Mouse (Mus musculus) thymus, postnatal 14 days (tissue): ENCODE results near the gene Ptpro.
"Not testable (repeated sequence)": the region's sequence is repeated elsewhere in the genome, so short reads cannot be mapped to it uniquely, and the experiment has no call there.

Experiments used
- DNase-seq: peaks from one replicate; pipeline ENCODE4 v3.0.0; 2021

Ptpro gene

DNA sequence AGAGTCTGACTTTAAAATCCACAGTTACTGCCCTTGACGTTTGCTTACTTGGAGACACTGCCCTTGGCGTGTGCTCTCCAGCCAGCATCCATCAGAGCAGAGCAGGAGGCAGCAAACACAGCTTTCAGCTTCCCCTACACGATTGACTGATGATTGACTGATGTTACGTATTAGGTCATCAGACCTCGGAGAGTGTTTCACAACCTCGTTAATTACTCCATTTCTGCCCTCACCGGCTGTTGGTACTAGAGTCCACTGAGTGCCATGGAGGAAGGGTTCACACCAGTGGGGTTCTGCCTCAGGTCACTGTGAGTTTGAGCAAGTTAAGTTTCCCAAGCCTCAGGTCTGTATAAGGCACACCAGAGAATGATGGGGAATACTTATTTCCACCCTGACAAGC lies 143.0 kb downstream of the Ptpro start:
- no peak for DNase-seq

DNA sequence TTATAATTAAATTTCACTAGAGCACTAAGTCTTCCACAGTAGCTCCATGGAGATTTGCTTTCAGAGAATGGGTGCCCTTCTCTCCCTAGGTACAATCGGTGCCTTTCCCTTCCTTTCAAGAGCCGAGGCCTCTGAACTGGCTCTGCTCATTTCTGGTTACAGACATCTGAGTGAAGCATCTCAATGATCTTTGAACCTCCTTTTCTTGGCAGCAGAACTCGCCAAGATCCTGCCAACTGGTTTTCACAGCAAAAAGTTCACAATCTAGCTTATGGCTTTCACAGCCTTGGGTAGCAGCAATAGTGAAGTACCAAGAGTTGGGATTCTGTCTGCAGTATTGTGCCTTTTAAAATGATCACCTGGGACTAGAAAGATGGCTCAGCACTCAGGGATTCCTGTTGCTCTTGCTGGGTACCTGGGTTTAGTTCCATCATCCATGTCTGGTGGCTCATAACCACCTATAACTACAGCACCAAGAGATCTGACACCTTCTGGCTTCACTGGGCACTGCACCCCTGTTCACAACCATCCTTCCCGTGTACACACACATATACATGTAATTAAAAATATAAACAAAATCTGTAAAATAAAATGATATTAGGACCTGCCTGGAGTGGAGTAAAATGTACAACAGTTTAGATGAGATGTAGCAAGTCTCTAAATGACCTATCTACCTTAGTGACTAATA lies 144.1 kb downstream of the Ptpro start:
- DNase-seq, result no peak

DNA sequence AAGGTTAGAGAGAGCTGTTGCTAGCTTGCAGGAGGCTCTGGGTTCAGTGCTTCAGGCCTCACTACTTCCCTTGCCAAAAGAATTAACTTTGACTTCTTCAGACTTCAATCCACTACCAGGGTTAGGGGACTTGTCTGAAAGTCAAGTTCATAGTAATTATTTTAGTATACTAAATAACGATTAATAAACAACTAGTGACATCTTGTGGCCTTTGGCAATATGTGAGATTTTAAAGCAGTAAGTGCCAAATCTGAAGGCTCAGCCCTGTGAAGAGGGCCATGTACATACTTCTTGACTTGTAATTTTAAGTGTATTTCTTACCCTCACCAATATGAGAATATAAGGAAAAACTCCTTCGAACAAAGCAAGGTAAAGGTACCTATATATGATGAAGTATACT lies 145.2 kb downstream of the Ptpro start:
- no peak for DNase-seq

DNA sequence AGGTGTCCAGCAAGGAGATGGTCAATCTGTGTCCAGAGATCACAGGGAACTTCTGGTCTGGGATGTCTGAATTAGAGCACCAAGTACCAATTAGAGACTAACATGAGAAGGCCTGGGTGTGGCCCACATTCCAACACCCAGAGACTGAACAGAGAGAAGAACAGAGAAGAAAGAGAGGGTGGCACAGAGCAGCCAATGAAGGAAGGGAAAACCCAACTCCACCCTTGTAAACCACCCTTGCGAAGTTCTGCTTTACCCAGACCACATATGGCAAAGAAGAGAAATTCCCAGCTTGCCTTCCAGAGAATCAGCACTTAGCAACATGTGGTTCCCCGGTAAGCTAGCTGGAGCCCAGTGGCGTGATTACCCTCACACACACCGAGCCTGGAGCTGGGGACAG lies 152.1 kb downstream of the Ptpro start:
- no peak for DNase-seq

DNA sequence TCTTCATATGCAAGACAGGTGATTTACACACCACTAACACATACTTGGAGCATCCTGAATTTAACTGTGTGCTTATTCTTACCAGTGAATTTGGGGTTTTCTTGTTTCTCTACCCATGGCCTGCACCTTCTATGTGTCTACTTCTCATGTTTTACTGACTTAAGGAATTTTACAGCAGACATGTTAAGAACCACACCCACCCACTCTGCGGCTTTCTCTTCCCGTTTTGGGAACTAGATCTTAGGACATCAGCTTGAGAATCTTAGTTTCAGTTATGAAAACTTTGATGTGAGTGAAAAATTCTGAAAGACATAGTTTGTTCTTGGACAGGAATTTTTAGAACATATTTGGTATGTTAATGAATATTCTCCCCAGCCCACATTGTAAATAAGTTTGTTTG lies 153.6 kb downstream of the Ptpro start:
- DNase-seq, result no peak

DNA sequence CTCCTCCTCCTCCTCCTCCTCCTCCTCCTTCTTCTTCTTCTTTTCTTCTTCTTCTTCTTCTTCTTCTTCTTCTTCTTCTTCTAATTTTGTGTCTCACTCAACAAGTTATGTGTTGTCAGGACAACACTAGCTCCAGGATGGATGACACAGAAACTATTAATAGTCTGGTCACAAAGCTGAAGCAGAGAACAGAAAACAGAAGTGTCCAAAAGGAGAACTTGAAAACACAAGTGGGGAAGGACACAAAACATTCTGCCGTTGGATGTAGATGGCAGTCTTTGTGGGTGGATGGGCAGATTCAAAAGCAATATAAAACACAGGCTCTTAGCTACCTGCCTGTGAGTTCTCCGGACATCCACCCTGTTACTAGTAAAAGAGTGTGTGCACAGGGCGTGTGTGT lies 158.4 kb downstream of the Ptpro start:
- DNase-seq, result no peak

DNA sequence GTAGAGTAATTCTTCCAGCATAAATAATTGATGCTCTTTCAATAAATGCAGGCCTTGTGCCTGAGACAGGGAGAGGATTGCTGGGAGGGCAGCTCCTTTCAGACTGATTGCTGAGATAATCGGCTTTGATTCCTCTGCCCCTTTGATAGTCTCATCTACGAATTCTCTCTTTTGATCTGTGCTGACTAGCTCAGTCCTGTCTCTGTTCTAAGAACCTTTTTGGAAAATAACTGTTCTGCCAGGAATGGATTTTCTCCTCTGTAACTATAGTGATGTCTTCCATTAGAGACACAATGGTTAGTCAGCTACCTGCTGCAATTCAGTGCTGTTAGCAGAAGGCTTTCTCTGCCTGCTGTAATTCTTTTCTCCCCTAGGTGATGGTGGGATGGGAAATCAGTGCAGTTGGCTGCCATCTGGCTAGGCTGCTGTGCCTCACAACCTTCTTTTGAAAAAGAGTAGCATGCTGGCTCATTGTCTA lies 159.8 kb downstream of the Ptpro start:
- DNase-seq, result no peak

DNA sequence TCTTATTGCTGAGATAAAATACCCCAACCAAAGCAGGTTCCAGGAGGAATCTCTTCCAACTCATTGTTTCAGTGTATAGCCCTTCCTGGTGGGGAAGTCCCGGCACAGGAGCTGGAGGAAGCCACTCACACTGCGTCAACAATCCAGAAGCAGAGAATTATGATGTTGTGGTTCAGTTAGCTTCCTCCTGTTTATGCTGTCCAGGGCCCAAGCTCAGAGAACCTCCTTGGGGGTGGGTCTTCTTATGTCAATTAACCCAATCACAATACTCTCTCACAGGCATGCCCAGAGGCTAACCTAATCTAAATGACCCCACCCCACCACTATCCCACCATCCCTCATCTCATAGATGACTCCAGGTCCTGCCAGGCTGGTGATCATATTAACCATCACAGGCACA lies 160.9 kb downstream of the Ptpro start:
- DNase-seq, result no peak

DNA sequence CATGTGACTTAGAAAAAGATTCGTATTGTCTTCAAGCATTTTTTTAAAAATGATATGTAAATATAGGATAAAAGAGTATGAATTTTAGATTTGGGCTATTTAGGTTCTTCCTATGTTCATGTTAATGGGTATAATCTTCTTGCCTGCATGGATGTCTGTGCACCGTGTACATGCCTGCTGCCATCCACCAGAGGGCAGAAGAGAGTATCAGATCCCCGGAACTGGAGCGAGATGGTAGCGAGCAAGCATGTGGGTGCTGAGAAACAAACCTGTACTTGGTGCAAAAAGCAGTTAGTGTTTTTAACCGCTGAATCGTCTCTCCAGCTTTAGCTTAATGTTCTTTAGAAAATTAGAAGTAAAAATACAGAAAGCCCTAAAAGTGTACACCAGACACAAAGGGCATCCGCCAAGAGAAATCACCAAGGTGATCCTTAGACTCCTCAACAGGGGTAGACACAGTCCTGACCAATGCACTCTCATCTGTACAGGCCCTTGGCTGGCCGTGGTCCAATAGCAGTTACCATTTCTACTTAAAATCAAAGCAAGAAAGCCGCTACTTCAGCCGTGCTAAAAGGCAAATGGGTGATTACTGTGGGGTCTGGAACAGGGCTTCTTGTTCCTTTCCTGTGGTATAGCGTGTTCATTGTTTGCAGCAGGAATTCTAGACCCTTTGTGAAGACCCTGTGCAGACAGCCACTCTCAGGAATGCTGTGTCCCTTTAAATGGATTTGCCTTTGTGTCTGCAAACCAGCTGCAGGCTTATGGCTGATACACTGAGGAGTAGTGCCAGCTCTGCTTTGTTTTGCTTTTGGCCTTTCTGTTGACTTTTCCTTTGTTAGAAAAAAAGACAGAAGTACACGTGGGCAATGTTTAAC lies 162.6 kb downstream of the Ptpro start:
- DNase-seq, result peak; percentile 42

DNA sequence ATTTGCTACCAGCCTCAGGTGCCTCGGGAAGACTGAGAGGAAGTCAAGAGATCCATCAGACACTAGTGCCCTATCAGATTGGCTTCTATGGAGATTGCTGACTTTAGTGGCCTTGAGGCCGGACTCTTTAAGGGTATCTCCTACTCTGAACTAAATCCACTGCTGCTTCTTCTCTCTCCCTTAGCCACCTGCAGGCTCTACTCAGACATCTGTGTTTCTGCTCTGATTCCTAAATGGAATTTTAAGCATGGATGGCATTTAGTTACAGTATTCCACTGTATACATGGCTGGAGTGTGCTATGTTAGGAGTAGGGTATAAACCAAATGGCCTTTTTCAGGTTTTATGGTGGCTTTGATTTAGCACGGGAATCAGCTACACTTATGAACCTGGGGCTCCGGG lies 170.7 kb downstream of the Ptpro start:
- no peak for DNase-seq

DNA sequence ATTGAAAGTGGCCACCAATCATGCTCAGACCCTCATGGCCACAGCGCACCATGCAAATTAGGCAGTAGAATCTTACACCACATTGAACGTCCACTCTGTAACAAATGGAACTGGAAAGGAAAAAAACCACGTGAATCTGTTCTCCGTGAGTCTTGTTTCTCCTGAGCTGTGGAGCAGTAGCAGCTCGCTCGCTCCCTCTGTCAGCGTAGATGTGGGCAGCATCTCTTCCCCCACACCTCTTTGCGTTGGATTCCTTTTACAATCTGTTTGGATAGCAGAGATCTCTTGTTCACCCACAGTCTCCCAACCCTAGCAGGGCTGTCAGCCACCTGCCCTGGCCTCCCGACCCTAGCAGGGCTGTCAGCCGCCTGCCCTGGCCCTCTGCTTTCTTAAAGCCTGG lies 171.7 kb downstream of the Ptpro start:
- DNase-seq, result no peak

DNA sequence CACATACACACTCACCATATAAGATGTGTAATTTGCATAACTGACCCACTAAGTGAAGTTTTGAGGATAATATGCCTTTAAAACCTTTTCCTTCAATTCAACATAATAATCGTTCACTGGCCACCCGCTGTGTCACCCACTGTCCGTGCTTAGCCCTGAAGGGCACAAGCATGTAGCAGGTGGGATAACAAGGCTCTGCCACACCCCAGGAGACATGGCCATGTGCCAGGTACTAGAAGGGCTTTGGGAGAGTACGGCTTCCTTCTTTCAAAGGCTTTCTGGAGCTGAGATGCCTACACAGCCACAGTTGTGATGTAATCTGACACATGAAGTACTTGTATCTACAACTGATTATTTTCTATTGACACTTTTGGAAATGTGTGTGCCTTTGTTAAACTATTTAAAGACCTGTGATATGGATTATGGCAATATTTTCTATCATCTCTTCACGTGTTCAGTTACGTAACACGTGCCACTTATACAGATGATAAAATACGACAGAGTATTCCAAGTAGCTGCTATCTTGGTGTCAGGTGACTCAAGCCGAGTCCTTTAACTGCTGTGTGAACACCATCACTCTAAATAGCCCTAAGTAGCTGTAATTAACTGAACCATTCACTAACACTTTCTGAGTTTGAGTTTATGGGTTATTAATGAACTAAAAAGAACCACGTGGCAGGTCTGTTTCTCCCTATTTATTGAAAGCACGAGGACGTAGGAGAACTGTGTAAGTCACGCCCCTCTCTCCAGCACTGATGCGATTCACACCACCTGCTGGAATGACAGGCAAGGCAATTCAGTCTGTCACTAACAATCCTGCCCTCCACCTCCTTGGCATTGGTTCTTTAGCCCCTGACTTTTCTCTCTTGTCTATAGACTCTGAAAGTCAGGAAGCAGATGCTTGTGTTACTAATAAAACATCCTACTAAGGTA lies 173.6 kb downstream of the Ptpro start:
- no peak for DNase-seq

DNA sequence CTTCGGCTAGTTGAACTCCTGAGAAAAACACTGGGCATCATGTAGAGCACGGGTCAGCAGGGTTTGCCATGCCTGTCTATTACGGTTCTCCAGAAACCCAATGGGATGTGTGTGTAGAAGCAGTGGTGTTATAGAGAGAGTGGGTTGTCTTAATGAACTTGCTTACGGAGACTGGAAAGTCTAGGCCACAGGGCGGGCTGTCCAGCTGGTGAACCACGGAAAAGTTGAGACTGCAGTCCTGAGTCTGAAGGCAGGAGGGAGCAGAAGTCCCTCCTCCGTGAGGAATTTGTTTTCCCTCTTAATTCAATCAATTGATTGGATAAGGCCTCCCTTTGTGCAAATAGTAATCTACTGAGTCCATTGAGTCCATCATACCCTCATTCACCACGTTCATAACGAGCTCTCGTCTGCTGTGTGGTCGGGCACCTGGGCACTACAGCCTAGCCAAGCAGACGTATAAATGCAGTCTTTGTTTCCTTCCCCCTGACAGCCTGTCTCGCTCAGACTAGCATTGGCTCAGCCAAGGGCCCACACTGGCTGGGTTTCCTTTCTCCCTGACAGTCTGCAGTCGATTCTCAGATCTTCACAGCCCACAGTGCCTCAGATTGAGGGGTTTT lies 181.5 kb downstream of the Ptpro start:
- no peak for DNase-seq

DNA sequence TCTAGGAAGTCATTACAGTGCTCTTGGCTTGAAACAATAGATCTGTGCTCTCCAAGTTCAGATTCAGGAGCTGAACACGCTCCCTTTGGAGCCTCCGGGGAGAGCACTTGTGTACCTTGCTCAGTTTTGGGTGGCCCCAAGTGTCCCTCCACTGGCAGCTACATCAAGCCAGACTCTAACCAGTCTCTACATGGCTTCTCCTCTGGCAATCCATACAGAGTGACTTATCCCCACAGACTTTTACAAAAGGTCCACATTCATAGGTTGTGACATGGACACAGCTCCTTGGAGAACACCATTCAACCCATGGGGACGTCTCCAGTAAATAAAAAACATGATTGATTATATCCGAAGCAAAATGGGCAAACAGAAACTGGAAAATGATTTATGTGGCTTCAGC lies 185.4 kb downstream of the Ptpro start:
- no peak for DNase-seq

DNA sequence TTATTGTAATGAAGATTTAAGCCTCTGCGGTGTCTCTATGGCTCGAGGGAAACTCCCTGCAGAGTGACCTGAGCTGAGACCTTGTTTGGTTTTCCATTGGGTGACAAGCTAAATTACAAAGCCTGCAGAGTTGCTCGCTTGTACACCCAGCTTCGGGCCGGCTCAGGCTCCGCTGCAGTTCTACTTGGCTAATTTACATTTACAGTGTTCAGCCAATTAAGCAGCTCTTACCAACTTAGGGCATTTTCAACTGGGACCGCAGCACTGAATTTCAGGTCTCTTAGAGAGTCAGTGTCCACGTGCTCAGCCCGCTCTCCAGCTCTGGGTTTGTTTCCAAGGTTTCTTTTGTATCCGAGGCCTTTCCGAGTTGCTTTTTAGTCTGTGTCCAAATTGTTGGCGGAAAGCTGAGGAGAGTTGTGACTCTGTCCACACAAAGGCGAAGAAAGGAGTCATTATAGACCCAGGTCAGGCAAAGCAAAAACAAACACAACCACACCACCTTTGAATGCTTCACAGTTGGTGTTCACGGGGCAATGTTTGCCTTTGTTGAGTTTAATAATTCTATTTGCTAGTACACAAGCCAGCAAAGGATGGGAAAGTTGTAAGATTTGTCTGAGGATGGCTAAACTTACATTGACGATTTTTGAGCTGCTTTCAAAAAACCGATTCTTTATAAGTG lies 185.9 kb downstream of the Ptpro start:
- no peak for DNase-seq

DNA sequence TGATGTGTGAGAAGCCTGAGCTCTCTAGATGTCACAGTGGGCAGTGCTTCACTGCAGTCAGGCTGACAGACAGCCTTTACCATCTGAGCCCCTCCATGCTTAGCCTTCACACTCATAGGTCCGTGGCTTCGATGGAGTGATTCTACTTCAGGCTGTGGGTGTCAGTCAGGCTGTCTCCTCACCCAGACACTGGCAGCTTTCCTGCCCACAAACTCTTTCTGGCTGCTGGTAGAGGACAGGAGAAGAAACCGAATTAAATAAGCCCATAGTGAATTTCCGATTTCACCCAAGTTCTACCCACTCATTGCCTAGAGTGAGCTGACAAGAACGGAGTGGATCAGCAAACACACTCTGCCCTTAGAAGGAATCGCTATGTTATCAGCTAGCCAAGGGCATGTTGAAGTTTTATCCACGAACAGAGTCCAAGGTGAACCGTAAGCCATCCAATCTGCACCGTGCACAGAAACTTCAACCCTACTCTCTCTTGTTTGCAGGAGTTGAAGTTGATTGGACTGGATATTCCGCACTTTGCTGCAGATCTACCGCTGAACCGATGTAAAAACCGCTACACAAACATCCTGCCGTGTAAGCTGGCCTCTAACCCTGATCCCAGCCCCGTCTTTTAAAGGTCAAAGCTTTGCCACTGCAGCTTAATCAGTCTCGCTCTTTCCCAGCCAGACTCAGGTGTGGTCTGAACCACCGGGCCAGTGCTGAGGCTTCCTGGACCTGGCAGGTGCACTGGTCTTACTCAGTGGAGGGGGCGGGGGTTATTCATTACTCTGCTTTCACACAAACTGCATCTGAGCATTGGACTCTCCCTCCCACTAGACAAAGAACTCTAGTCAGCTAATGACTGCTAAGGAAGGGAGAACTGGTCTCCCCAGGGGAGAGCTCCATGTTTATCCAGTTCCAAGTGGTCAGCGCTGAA lies 188.7 kb downstream of the Ptpro start:
- no peak for DNase-seq

DNA sequence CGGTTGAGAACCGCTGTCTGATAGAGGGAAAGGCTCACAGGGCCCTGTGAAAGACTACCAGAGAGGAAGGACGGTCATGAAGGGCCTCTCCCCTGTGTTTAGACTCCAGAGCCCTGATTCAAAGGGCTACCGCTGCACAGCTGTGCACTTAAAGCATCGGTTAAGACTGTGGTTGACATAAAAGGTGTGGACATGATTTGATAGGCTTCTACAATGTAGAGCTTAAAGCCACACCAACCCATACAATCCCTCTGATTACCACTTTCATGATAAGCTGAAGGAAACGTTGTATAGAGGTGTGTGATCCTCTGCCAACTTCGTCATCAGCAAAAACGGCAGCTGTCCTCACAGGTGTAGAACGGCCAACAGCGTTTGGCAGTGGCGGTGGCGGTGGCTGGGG lies 191.0 kb downstream of the Ptpro start:
- no peak for DNase-seq

DNA sequence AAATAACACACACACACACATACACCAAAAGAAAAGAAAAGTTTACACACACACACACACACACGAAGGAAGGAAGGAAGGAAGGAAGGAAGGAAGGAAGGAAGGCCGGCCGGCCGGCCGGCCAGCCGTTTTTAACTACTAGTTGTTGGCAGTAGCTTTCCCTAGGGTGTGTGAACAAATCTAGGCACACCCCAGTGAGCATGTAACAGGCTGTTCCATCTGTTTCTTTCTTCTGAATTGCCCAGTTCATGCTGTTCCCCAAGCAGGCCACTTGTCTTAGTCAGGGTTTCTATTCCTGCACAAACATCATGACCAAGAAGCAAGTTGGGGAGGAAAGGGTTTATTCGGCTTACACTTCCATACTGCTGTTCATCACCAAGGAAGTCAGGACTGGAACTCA lies 194.0 kb downstream of the Ptpro start:
- DNase-seq, result not testable (repeated sequence)

DNA sequence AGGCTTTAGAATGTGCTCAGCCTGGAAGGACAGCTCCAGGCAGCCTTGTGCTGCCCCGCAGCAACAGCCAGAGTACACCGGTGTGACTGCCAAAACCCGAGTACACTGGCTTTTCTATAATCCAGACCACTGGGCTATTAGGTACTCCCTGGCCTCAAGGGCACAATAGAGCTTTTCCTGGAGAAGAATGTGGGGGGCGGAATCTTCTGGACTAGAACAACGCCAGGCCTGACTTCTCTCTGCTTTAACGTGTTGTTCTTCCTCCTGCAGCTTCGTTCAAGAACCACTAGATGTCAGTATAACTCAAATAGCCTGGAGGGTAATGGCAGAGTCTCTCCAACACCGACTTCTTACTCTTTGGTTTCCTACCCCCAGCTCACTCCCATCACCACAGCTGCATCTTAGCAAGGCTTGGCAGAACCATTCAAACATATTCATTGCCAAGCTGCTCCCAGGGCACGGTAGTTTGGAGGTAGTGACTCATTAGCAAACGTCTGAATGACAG lies 203.5 kb downstream of the Ptpro start:
- peak; percentile 5 for DNase-seq

DNA sequence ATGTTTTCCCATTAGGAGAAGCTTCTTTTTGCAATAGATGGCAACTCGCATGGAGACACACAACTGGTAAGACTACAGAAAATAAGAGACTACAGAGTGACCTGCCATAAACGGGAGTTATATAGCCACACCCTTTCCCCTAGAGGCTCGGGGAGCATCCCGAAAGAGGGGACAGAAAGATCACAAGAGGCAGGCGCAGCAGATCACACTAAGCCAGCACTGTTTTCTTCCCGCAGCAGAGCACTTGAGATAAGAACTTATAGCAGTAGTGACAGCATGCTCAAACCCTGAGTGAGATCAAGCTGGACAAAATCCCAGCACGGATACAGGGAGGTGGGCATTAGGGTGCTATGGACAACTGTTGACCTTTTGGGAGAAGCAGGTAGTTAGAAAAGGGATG lies 203.9 kb downstream of the Ptpro start:
- no peak for DNase-seq

DNA sequence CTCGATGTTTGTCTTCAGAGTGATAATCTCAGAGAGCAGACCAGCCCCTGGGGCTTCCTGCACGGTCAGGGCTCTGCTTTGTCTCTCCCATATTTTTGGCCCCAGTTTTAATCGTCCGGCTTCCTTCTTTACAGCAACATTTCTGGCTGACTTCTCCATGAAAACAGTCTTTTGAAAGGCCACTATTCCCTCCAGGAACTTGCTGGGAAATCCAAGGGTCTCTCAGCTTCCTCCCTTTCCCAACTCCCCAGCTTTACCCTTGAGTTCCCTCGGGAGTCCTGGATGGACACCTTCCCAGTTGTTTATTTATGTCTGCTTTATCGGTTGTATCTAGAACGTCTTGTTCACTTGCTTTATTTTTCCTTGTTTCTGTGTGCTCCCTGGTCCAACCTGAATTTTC lies 205.1 kb downstream of the Ptpro start:
- DNase-seq, result no peak
